Mouse (Mus musculus) stomach, embryonic 14.5 days (tissue): ENCODE results near the gene Gdf11. TPM values are rescaled to one million over a fixed set of nuclear protein-coding genes. Genes with fewer than 3 reads are reported as not detected.
A peak's percentile ranks its signal among the peaks of the same experiment; 100 is the strongest.

ENCODE experiments used
- ATAC-seq: fragments of 200-750 bp; cut with Nextera tagmentation; 2 replicates; pipeline ENCODE4 v1.8.0; 2017; ENCODE audit warnings: low read depth, moderate TSS enrichment; ENCODE audit not compliant: insufficient number of reproducible peaks, insufficient read depth, low FRiP score
- H3K27ac ChIP-seq: fragments of 300-500 bp; sonication (generic); 2 replicates; pipeline ENCODE4 v1.5.1; 2014; ENCODE audit warnings: mild to moderate bottlenecking, low read length, moderate library complexity, mixed read lengths
- H3K27me3 ChIP-seq: fragments of 300-500 bp; sonication (generic); 2 replicates; pipeline ENCODE4 v1.6.1; 2014; ENCODE audit warnings: low read length, control low read depth, mixed read lengths; ENCODE audit not compliant: control insufficient read depth, insufficient read depth
- H3K36me3 ChIP-seq: fragments of 300-500 bp; sonication (generic); 2 replicates; pipeline ENCODE4 v1.6.1; 2014; ENCODE audit warnings: mild to moderate bottlenecking, control low read depth, low read length, moderate library complexity, mixed read lengths; ENCODE audit not compliant: control insufficient read depth, insufficient read depth
- H3K4me1 ChIP-seq: fragments of 300-500 bp; sonication (generic); 2 replicates; pipeline ENCODE4 v1.6.1; 2014; ENCODE audit warnings: low read length, control low read depth, mixed read lengths; ENCODE audit not compliant: control insufficient read depth, insufficient read depth
- H3K4me2 ChIP-seq: fragments of 300-500 bp; sonication (generic); replicated peaks from 2 replicates; pipeline ENCODE4 v1.6.1; 2014; ENCODE audit warnings: low read depth, low read length, control low read depth
- H3K4me3 ChIP-seq: fragments of 300-500 bp; sonication (generic); 2 replicates; pipeline ENCODE4 v1.5.1; 2014; ENCODE audit warnings: low read depth, low read length, control low read depth
- H3K9ac ChIP-seq: fragments of 300-500 bp; sonication (generic); replicated peaks from 2 replicates; pipeline ENCODE4 v1.6.1; 2014; ENCODE audit warnings: low read depth, mild to moderate bottlenecking, control low read depth, low read length, moderate library complexity, mixed read lengths
- H3K9me3 ChIP-seq: fragments of 300-500 bp; sonication (generic); 2 replicates; pipeline ENCODE4 v1.6.1; 2016; ENCODE audit warnings: low read depth, low read length, control low read depth; ENCODE audit not compliant: control insufficient read depth
- WGBS: fragments of 180-500 bp; shearing (Covaris S2); extraction: QIAGEN DNeasy Blood & Tissue Kit; methylation state at CpG from one replicate; pipeline ENCODE4 v1.1.7; 2014; 5-methylcytosine and 5-hydroxymethylcytosine counted together
- polyA plus RNA-seq: library from polyadenylated mRNA; unstranded; fragments of >200 nt; fragmentation: Nextera tagmentation; extraction: Ambion mirVana; gene quantifications from 2 replicates; pipeline ENCODE4 v1.2.1, GENCODE M21; 2014

Gene Gdf11
- polyA plus RNA-seq, 1 experiment from 2014 or later = 4.6 TPM

DNA sequence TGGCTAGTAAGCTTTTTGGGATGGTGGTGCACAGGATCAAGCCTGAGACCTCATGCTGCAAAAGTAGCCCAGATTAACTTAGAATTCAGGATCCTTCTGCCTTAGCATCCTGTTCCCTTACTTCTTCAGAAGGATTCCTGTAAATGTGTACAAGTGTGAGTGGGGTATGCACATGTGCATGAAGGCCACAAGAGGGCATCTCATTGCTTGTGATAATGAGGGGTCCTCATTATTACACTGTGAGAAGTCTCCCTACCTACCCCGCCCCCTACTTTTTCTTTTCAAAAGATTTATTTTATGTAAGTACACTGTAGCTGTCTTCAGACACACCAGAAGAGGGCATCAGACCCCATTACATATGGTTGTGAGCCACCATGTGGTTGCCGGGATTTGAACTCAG, 24.0 kb upstream of the Gdf11 start:
- 98% methylated on average over 2 of the region's 2 CpGs for WGBS
- H3K27ac ChIP-seq = no peak overlapping the region
- no peak overlapping the region for H3K9ac ChIP-seq
- no peaks in the 10 kb centered on the region for H3K27me3 ChIP-seq
- no peaks in the 10 kb centered on the region for H3K9me3 ChIP-seq
- no peak overlapping the region for H3K4me3 ChIP-seq
- no peak overlapping the region for H3K4me2 ChIP-seq
- ATAC-seq = no peak
- H3K4me1 ChIP-seq = peaks cover 19% of the 10 kb centered on the region
- peaks cover 35% of the 10 kb centered on the region for H3K36me3 ChIP-seq

GRCm38 (mm10) chr10:128913696-128914095, 22.2 kb upstream of the Gdf11 start:
- no peak overlapping the region for H3K4me3 ChIP-seq
- ATAC-seq = no peak
- no peaks in the 10 kb centered on the region for H3K9me3 ChIP-seq
- H3K27ac ChIP-seq = no peak overlapping the region
- H3K4me2 ChIP-seq = no peak overlapping the region
- peaks cover 8% of the 10 kb centered on the region for H3K4me1 ChIP-seq
- no peaks in the 10 kb centered on the region for H3K27me3 ChIP-seq
- H3K9ac ChIP-seq = no peak overlapping the region
- WGBS = 92% methylated on average over 12 of the region's 12 CpGs
- H3K36me3 ChIP-seq = peaks cover 35% of the 10 kb centered on the region

- Histone ChIP-seq H3K27me3 (no peaks in the 10 kb centered on the region), H3K4me2 (no peak overlapping the region), H3K4me1 (peaks cover 8% of the 10 kb centered on the region), H3K27ac (no peak overlapping the region), H3K9me3 (no peaks in the 10 kb centered on the region), H3K9ac (no peak overlapping the region), H3K36me3 (peaks cover 35% of the 10 kb centered on the region), H3K4me3 (no peak overlapping the region)
- no peak for ATAC-seq
- 8% methylated on average over 5 of the region's 5 CpGs for WGBS
These were observed 21.7 kb upstream of the Gdf11 start for GRCm38 (mm10) chr10:128913219-128913618.

DNA sequence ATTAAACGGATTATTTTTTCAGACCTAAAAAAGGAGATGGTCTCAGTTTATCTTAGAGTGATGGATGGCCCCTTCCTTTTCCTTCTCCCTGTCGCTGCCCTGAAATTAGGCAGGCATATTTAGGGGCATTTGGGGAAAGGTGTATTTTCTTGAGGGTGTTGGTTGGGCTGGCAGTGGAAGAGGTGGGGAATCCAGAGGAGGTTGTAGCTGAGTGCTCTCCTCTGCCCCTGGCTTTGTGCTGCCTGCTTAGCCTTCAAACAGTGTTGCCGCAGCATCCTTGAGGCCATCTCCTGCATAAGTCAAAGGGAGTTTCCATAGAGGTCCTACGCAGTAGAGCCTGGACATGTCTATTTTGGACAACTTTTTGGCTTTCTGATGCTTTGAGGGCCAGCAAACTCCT, 21.3 kb upstream of the Gdf11 start:
- ATAC-seq = no peak
- 64% methylated on average over 4 of the region's 4 CpGs for WGBS
- peaks cover 33% of the 10 kb centered on the region for H3K36me3 ChIP-seq

GRCm38 (mm10) chr10:128912268-128912667, 20.8 kb upstream of the Gdf11 start:
- peaks cover 31% of the 10 kb centered on the region; the same call in 1 of the 2 replicates for H3K36me3 ChIP-seq

More for the DNA sequence above, 21.3 kb upstream of the Gdf11 start:
- H3K27me3 ChIP-seq = no peaks in the 10 kb centered on the region
- H3K27ac ChIP-seq = no peak overlapping the region
- peaks cover 8% of the 10 kb centered on the region for H3K4me1 ChIP-seq
- H3K9me3 ChIP-seq = no peaks in the 10 kb centered on the region
- H3K4me2 ChIP-seq = no peak overlapping the region
- no peak overlapping the region for H3K9ac ChIP-seq
- H3K4me3 ChIP-seq = no peak overlapping the region

DNA sequence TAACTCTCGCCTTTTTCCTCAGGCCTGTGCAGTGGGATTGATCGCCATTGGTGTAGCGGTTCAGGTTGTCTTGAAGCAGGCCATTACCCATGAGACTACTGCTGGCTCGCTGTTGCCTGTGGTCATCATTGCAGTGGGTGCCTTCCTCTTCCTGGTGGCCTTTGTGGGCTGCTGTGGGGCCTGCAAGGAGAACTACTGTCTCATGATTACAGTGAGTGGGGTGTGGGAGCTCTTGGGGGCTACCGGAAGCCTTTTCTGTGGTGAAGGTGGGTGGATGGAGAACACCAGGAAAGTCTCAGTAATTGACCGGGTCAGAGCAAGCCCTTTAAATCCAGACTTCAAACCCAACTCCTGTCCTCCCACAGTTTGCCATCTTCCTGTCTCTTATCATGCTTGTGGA, 19.9 kb upstream of the Gdf11 start:
- peaks cover 23% of the 10 kb centered on the region; the same call in 1 of the 2 replicates for H3K36me3 ChIP-seq
- H3K4me3 ChIP-seq = peak overlapping the region; percentile 90; the same call in 1 of the 2 replicates
- WGBS = 87% methylated on average over 6 of the region's 6 CpGs
- no peak overlapping the region for H3K27ac ChIP-seq
- peaks cover 8% of the 10 kb centered on the region for H3K4me1 ChIP-seq
- H3K9ac ChIP-seq = no peak overlapping the region
- ATAC-seq = no peak
- H3K27me3 ChIP-seq = no peaks in the 10 kb centered on the region
- H3K9me3 ChIP-seq = no peaks in the 10 kb centered on the region
- peak overlapping the region; percentile 68 for H3K4me2 ChIP-seq

More at GRCm38 (mm10) chr10:128912268-128912667, 20.8 kb upstream of the Gdf11 start:
- ATAC-seq = no peak
- Histone ChIP-seq H3K27me3 (no peaks in the 10 kb centered on the region), H3K4me1 (peaks cover 8% of the 10 kb centered on the region), H3K27ac (no peak overlapping the region), H3K9me3 (no peaks in the 10 kb centered on the region), H3K4me3 (no peak overlapping the region), H3K9ac (no peak overlapping the region), H3K4me2 (no peak overlapping the region)
- WGBS = 83% methylated on average over 4 of the region's 4 CpGs

DNA sequence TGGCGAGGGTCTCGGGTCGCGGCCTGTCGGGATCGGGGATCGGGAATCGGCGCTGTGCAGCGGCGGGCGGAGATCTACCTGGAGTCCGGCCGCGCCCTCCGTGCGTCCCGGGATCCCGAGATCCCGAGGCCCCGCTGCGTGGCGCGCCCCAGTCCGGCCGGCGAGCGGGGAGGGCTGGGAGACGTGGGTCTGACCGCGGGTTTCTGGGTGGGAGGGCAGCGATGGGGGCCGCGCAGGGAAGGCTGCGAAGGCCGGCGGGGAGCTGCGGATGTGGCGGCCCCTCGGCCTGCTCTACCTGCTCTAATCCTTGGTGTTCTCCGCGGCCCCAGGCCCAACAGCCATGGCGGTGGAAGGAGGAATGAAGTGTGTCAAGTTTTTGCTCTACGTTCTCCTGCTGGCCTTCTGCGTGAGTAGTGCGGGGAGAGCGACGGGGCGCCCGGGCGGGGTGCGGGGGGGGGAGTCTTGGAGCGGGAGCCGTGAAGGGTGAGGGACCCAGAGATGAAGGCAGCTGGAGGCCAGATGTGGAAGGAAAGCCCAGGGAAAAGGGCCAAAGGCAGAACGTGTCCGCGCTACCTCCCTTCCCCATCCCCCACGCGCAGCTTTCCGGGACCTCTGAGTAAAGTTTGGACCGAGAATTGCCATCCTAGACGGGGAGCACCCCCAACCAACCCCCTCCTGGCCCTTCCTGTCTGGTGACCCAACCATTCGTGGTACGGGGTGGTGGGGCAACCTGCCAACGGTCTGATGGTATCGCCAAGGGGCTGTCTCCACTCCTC, 18.7 kb upstream of the Gdf11 start:
- Histone ChIP-seq H3K27me3 (no peaks in the 10 kb centered on the region), H3K36me3 (peaks cover 20% of the 10 kb centered on the region; the same call in 1 of the 2 replicates), H3K27ac (peak overlapping the region; percentile 90), H3K4me3 (peak overlapping the region; percentile 90), H3K9ac (peak overlapping the region; percentile 96), H3K4me2 (peak overlapping the region; percentile 68), H3K4me1 (peaks cover 8% of the 10 kb centered on the region), H3K9me3 (no peaks in the 10 kb centered on the region)
- ATAC-seq = peak; percentile 21
- under 1% methylated on average over 66 of the region's 66 CpGs for WGBS

DNA sequence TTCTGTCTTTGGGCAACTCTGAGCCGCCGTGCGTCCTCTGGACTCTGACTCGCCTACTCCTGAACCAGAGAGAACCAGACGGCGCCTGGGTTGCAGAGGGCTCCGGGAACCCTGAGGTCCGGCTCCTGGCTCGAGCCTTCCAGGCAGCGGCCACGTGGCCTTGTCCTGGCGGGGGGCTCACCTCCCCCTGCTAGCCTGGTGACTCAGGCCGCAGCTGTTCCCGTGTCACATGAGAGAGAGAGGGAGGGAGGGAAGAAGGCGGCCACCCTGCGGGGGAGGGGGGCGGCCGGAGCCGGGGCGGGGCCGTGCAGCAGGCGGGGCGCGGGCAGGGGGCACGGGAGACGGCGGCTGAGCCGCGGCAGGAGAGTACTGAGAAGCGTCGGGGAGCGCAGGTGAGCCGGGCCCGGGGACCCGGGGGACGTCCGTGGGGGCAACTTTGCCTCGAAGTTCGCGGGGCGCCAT, 18.1 kb upstream of the Gdf11 start:
- peak overlapping the region; percentile 68 for H3K4me2 ChIP-seq
- H3K27me3 ChIP-seq = no peaks in the 10 kb centered on the region
- H3K36me3 ChIP-seq = peaks cover 20% of the 10 kb centered on the region; the same call in 1 of the 2 replicates
- H3K4me3 ChIP-seq = peak overlapping the region; percentile 90
- WGBS = 0% methylated on average over 36 of the region's 41 CpGs
- H3K27ac ChIP-seq = peak overlapping the region; percentile 90
- ATAC-seq = peak; percentile 88
- H3K9me3 ChIP-seq = no peaks in the 10 kb centered on the region
- peaks cover 8% of the 10 kb centered on the region for H3K4me1 ChIP-seq
- H3K9ac ChIP-seq = peak overlapping the region; percentile 96
